Mouse (Mus musculus) ES-Bruce4 (cell line): ENCODE measurements around the gene Ubac1.

Source experiments
- CTCF ChIP-seq: IDR thresholded peaks from one replicate; pipeline ENCODE4 v1.8.1; 2011; ENCODE audit warnings: low read depth, low read length
- EP300 ChIP-seq: IDR thresholded peaks from 2 replicates; pipeline ENCODE4 v1.6.1; 2011; ENCODE audit warnings: low read depth, low read length; ENCODE audit not compliant: insufficient read depth

DNA sequence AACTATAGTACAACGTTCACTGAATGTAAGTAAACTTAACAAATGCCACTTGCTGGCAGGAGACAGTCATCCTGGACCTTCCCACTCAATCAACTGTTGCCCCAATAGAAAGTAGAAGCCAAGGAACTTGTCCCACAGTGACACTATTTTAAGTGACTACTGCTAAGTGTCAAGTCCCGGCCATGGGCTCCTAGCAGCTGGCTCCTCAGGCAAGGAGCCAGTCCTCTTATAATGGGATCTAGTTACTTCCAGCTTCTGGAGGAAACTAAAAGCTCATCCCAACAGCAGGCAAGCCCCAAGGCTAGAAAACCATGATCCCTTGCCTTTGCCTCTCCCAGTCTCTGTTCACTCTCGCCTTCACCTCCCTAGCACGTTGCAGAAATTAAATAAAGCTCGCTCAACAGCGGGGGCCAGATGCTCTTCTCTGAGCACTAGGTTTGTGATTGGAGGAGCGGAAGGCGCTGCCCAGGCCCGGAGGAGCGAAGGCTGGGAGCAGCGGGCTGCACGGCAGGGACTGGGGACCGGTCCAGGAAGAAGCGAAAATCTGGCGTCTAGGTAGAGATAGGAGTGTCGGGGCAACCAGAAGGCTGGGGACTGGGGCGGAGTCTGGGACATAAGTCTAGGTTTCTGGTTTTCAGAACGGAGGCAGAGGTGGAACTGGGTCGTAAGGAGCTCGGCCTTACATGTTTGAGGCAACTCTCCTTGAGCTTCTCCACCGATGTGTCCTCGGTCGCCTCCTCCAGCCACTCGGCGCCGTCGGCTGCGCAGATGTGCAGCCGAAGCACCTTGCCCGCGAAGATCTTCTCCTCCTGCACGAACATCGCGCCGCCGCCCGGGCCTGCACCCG, 610 bp downstream of the Ubac1 start:
- no peak for TF ChIP-seq EP300
- no peak for TF ChIP-seq CTCF
